Mouse (Mus musculus) common myeloid progenitor, adult 5-6 weeks (primary cell): ENCODE data around the gene Nbea. TPM values are rescaled to one million over a fixed set of nuclear protein-coding genes. Genes with fewer than 3 reads are reported as not detected.

ENCODE experiments used
- ATAC-seq: replicated peaks from 2 replicates; pipeline ENCODE4 v1.8.0; 2016; ENCODE audit warnings: low read depth, mild to moderate bottlenecking, moderate TSS enrichment, inconsistent platforms; ENCODE audit not compliant: poor library complexity, severe bottlenecking
- total RNA-seq: library from RNA; stranded (forward); fragments of 200-1000, 187-1606 nt; gene quantifications from 2 replicates; pipeline ENCODE4 v1.2.3, GENCODE M21; 2017

Gene Nbea
- total RNA-seq, 1 experiment from 2014 or later: 0.69 TPM

DNA sequence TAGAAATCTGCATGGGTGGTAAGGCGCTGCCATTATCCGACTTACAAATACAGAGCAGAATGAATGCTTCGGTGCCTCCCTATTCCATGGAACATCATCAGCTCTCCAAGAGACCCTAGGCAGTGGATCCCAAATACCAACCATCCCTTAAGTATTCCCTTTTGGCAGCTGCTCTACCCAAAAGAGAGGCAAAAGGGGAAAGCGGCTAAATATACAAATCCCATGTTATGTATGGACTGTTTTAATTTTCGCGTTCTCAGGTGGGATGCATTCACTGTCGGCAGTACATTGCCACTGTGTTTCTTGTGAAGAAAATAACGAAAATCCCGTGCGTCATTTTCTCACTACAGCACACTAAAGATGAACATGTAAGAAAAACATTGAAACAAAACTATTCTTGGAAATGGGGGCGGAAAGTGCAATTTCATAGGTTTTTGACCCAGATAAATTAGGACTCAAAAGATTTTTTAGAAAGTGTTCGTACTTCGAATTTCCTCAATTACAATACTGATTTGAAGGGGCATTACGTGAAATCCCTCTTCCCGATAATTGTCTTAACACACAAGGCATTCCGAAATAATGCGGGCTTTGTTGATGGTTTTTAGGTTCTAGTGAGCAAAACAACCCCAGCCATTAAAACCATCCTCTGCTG is 396.5 kb downstream of the Nbea start:
- no peak for ATAC-seq

DNA sequence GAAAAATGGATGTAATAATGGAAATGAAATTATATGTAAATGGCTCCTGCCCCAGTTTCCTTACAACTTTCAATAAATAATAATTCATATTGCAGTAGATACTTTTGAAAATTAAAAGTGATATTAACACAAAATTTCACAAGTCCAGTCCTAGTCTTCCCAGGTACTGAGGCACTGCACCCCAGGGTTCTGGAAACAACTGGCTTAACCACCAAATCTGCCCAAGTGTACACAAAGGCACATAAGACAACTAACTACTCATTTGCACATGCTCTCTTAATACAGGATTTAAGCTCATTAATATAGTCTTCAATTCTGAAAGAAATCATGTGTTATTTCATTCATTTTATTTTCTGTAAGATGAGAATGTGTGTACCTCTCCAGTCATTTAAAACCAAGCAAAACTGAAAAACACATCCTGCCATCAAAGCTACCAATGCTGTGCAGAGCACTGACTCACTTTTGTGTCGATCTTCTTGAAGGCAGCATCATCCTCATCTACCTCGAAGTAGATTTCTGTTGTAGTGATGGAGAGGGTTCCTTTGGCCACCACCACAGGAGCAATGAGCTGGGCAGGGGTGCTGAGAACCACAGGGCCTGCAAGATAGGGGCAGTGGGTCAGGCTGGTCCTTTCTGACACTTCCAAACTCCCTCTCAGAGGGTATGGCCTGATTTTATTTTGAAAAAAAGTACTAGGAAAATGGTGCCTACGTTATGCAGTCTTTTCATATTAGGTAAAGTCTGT is 397.3 kb downstream of the Nbea start:
- no peak for ATAC-seq

DNA sequence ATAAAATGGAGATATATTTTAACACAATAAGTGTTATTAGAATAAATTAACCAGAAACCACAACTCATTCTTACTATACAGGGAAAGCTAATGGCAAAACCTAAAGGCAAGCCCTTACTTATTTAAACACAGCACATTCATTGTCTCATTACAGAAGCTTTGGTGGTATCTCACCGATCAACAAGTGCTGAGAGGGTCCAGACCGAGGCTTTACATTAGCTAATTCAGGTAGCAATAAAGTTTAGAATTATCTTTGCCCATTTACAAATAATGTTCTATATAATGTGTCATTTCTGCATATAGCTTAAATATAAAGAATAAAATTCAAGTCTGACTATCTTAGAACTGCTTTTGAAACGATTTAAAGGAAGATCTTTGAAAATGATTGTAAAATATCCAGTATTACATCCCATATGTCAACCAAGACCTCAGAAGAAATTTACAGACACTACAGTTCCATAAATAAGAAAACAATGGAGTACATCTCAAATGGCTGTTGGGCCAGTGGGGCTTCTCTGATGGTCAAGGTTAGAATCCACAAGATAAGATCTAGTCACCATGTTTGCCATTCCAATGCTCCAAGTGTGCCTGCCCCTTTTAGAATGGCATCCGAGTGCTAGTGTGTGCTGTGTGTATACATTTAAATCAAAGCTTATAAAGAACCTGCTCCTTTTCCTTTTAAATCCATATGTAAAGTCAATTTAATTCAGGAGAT is 398.1 kb downstream of the Nbea start:
- no peak for ATAC-seq

GRCm38 (mm10) chr3:55784101-55784500 is 399.4 kb downstream of the Nbea start:
- ATAC-seq: no peak

GRCm38 (mm10) chr3:55783171-55784081 is 400.1 kb downstream of the Nbea start:
- ATAC-seq: peak; percentile 22

- peak; percentile 3; the same call in 1 of the 2 replicates for ATAC-seq
These were observed 400.7 kb downstream of the Nbea start for GRCm38 (mm10) chr3:55782771-55783170.

GRCm38 (mm10) chr3:55782056-55782687 is 401.3 kb downstream of the Nbea start, which contains the start of gene Mab21l1:
TSS of gene Mab21l1 (plus strand) at chr3:55782510.
- ATAC-seq: peak; percentile 37

DNA sequence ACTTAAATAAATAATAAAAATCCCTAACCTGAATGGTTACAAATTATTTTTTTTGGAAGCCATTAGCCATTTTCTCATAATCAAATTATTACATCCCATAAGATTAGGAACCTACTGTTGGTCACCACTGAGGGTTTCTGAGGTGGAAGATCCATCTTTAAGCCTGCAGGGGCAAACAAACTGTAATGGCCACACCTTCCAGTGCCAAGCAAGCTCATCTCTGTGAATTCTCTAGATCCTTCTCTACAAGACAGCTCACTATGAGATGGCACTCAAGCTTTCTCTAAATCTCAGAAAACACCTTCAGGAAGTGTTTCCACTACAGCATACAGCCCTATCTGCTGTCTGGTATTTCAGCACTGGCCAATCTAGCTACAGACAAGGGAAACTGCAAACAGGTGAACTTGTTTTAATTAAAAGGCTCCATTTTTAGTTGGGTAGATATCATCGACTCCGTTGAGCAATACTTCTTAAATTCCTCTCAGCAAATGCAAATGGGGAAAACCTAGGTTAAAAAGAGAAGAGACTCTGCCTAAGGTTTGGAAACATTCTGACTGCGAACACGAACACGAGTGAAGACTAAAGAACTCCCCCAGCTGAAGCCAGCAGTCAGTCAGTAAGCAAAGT is 402.0 kb downstream of the Nbea start:
- ATAC-seq: no peak

GRCm38 (mm10) chr3:55780120-55781070 is 403.1 kb downstream of the Nbea start:
- no peak for ATAC-seq

DNA sequence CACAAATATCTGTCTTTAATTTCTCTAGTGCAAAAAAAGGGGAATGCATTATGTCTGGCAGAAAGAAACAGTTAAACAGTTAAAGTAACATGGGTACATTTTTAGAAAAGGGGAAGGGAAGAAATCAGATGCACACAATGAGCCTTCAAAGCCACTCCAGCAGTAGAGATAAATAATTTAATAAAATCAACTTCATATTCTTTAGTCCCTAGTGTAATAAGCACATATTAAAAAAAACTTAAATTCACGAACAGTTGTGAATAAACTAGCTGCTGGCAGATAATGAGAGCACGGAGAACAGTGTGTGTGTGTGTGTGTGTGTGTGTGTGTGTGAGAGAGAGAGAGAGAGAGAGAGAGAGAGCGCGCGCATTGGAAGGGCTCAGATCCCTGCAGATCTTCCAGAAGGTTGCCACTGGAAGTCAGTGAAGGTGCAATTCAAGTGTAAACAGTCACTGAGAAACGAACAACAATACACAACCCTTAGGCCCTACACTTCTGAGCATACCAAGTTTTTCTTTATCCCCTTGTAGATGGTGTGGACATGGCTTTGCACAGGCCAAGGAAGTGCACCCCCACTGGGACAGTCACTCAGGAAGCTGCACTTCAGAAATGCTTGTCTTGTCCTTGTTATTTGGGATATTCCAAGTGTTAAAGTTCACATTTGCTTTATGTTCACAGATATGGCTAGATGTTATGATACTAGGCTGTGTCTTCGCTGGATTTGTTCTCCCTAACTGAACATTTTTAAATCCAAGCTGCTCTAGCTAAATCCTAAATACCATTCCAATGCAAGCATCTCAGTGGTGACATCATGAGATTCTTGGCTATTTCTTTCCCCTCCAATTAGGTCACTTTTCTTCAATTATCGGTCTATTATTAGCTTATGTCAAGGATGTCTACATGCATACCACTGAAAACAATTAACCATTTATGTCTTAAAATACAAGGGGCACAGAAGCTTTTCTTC is 404.5 kb downstream of the Nbea start:
- ATAC-seq: no peak

- ATAC-seq: no peak
These were observed 406.0 kb downstream of the Nbea start for GRCm38 (mm10) chr3:55777501-55777900.

DNA sequence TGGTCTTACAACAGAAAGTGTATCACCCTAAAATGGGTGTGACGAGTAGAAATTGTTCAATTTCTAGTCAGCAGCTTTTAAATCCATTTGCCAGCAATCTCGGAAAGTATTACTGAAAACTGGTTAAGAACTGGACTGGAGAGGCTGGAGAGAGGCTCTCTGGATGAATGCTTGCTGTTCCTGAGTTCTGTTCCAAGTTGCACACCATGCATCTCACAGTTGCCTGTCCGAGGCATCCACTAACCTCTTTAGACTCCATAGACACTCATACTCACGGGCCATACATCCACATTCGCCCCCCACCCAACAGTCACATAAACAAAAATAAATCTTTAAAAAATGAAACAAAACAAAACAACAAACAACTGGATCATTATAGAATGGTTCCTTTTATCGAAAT is 407.7 kb downstream of the Nbea start:
- ATAC-seq: no peak

- no peak for ATAC-seq
These were observed 408.3 kb downstream of the Nbea start for GRCm38 (mm10) chr3:55775245-55775644.

- no peak for ATAC-seq
These were observed 409.3 kb downstream of the Nbea start for GRCm38 (mm10) chr3:55774203-55774602.

DNA sequence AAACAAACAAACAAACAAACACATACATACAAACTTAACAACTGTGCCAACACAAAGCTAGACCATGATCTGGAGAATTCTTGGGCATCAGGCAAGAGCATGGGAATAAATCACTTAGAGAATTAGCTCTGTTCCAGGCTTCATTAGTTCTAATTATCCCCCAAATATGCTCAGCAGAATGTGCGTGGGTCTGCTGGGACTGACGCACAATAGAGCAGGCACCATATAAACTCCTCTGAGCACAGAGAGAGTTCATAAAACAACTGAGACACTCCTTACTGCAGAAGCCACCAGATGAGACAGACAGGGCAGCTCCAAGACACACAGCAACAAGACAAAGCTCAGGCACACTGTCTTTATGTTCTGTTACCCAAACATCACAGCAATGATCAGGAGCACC is 414.2 kb downstream of the Nbea start:
- ATAC-seq: no peak

- no peak for ATAC-seq
These were observed 414.8 kb downstream of the Nbea start for GRCm38 (mm10) chr3:55768654-55769053.

GRCm38 (mm10) chr3:55763591-55763990 is 419.9 kb downstream of the Nbea start:
- no peak for ATAC-seq
